Mouse (Mus musculus) liver, postnatal 0 days (tissue): Measurements from ENCODE around the gene H2-M5. TPM values are rescaled to one million over a fixed set of nuclear protein-coding genes. Genes with fewer than 3 reads are reported as not detected.
A peak's percentile ranks its signal among the peaks of the same experiment; 100 is the strongest.

Experiments
- ATAC-seq: fragments of 200-750 bp; cut with Nextera tagmentation; 2 replicates; pipeline ENCODE4 v1.8.0; 2017; ENCODE audit warnings: mild to moderate bottlenecking, moderate library complexity
- DNase-seq: peaks from one replicate; pipeline ENCODE4 v3.0.0-alpha.2; 2016
- H3K27ac ChIP-seq: fragments of 300-500 bp; sonication (generic); 2 replicates; pipeline ENCODE4 v1.5.1; 2014; ENCODE audit warnings: antibody characterized with exemption, moderate library complexity, mild to moderate bottlenecking, low read depth
- H3K27me3 ChIP-seq: fragments of 300-500 bp; sonication (generic); 2 replicates; pipeline ENCODE4 v1.6.1; 2014; ENCODE audit warnings: low read length, control low read depth, mixed read lengths; ENCODE audit not compliant: insufficient read depth
- H3K36me3 ChIP-seq: fragments of 300-500 bp; sonication (generic); replicated peaks from 2 replicates; pipeline ENCODE4 v1.6.1; 2014; ENCODE audit warnings: mild to moderate bottlenecking, control low read depth, low read length, moderate library complexity, mixed read lengths; ENCODE audit not compliant: insufficient read depth
- H3K4me1 ChIP-seq: fragments of 300-500 bp; sonication (generic); 2 replicates; pipeline ENCODE4 v1.6.1; 2014; ENCODE audit warnings: antibody characterized with exemption, mild to moderate bottlenecking, control low read depth; ENCODE audit not compliant: insufficient read depth
- H3K4me2 ChIP-seq: fragments of 300-500 bp; sonication (generic); 2 replicates; pipeline ENCODE4 v1.6.1; 2014; ENCODE audit warnings: low read depth, mild to moderate bottlenecking, low read length, moderate library complexity, mixed read lengths
- H3K4me3 ChIP-seq: fragments of 300-500 bp; sonication (generic); 2 replicates; pipeline ENCODE4 v1.5.1; 2014; ENCODE audit warnings: low read depth, low read length
- H3K9ac ChIP-seq: fragments of 300-500 bp; sonication (generic); replicated peaks from 2 replicates; pipeline ENCODE4 v1.6.1; 2014; ENCODE audit warnings: mild to moderate bottlenecking, moderate library complexity
- H3K9me3 ChIP-seq: fragments of 300-500 bp; sonication (generic); 2 replicates; pipeline ENCODE4 v1.6.1; 2016; ENCODE audit warnings: mild to moderate bottlenecking, control low read depth, low read length, mixed read lengths
- CTCF ChIP-seq: sonication (generic); IDR thresholded peaks from 2 replicates; pipeline ENCODE4 v1.5.1; 2016; ENCODE audit warnings: antibody characterized with exemption, low read depth
- EP300 ChIP-seq: IDR thresholded peaks from 2 replicates; pipeline ENCODE4 v1.6.1; 2016; ENCODE audit warnings: antibody characterized with exemption, low read depth, mild to moderate bottlenecking
- WGBS: fragments of 180-500 bp; shearing (Covaris S2); extraction: QIAGEN DNeasy Blood & Tissue Kit; methylation state at CpG from one replicate; pipeline ENCODE4 v1.1.7; 2014; ENCODE audit not compliant: insufficient replicate concordance; 5-methylcytosine and 5-hydroxymethylcytosine counted together
- polyA plus RNA-seq: library from polyadenylated mRNA; unstranded; fragments of >200 nt; fragmentation: Nextera tagmentation; extraction: Ambion mirVana; gene quantifications from 2 replicates; pipeline ENCODE4 v1.2.1, GENCODE M21; 2015

The H2-M5 gene
- polyA plus RNA-seq, 1 experiment from 2014 or later: not detected

GRCm38 (mm10) chr17:36988475-36988874 lies 862 bp downstream of the H2-M5 start:
- Histone ChIP-seq H3K27ac (no peak overlapping the region), H3K9ac (no peak overlapping the region), H3K9me3 (no peaks in the 10 kb centered on the region), H3K4me1 (no peaks in the 10 kb centered on the region), H3K4me3 (no peak overlapping the region), H3K4me2 (no peak overlapping the region), H3K36me3 (no peaks in the 10 kb centered on the region), H3K27me3 (peaks cover 31% of the 10 kb centered on the region)
- DNase-seq (no peak), ATAC-seq (no peak; the same call in 1 of the 2 replicates)
- TF ChIP-seq CTCF: no peak
- TF ChIP-seq EP300: no peak
- 6% methylated on average over 24 of the region's 24 CpGs for WGBS

GRCm38 (mm10) chr17:36982253-36983155 lies 6.8 kb downstream of the H2-M5 start:
- TF ChIP-seq EP300 (no peak), CTCF (no peak)
- ATAC-seq (no peak), DNase-seq (no peak)
- Histone ChIP-seq H3K27ac (no peak overlapping the region), H3K4me3 (no peak overlapping the region), H3K27me3 (peaks cover 10% of the 10 kb centered on the region; the same call in 1 of the 2 replicates), H3K9me3 (no peaks in the 10 kb centered on the region), H3K4me1 (no peaks in the 10 kb centered on the region), H3K9ac (no peak overlapping the region), H3K36me3 (no peaks in the 10 kb centered on the region), H3K4me2 (no peak overlapping the region)
- 48% methylated on average over 5 of the region's 5 CpGs for WGBS

- Histone ChIP-seq H3K4me2 (peak overlapping the region; percentile 54), H3K27ac (no peak overlapping the region), H3K4me1 (no peaks in the 10 kb centered on the region), H3K36me3 (no peaks in the 10 kb centered on the region), H3K4me3 (peak overlapping the region; percentile 7; the same call in 1 of the 2 replicates), H3K9me3 (no peaks in the 10 kb centered on the region), H3K9ac (no peak overlapping the region), H3K27me3 (peaks cover 5% of the 10 kb centered on the region; the same call in 1 of the 2 replicates)
- ATAC-seq (no peak), DNase-seq (no peak)
- TF ChIP-seq CTCF: no peak
- TF ChIP-seq EP300: no peak
- WGBS: 21% methylated on average over 4 of the region's 4 CpGs
Measured at GRCm38 (mm10) chr17:36981845-36982244, 7.5 kb downstream of the H2-M5 start.

- Histone ChIP-seq H3K36me3 (no peaks in the 10 kb centered on the region), H3K4me2 (peak within 1 kb of the TSS; percentile 54), H3K27ac (no peak within 1 kb of the TSS), H3K27me3 (peaks cover under 1% of the 10 kb centered on the region; the same call in 1 of the 2 replicates), H3K9me3 (no peaks in the 10 kb centered on the region), H3K4me1 (no peaks in the 10 kb centered on the region), H3K9ac (no peak within 1 kb of the TSS), H3K4me3 (peak within 1 kb of the TSS; percentile 7; the same call in 1 of the 2 replicates)
- DNase-seq: no peak
- 0 out of 2 replicates have a peak, but pooled peaks have one; percentile 19 for ATAC-seq
- WGBS: 10% methylated on average over 18 of the region's 18 CpGs
- TF ChIP-seq EP300: no peak
- TF ChIP-seq CTCF: no peak
Measured at GRCm38 (mm10) chr17:36981221-36981813, 8.0 kb downstream of the H2-M5 start, which contains the start of gene 2410137M14Rik. 2410137M14Rik (minus strand) TSS chr17:36981237.

GRCm38 (mm10) chr17:36973271-36973787 lies 16.0 kb downstream of the H2-M5 start:
- TF ChIP-seq EP300 (no peak), CTCF (no peak)
- Histone ChIP-seq H3K9ac (no peak overlapping the region), H3K36me3 (no peaks in the 10 kb centered on the region), H3K27me3 (no peaks in the 10 kb centered on the region), H3K27ac (no peak overlapping the region), H3K4me3 (no peak overlapping the region), H3K4me1 (0 out of 2 replicates have a peak, but pooled peaks cover 3% of the 10 kb centered on the region), H3K4me2 (no peak overlapping the region), H3K9me3 (no peaks in the 10 kb centered on the region)
- 53% methylated on average over 8 of the region's 8 CpGs for WGBS
- ATAC-seq: no peak
- no peak for DNase-seq

GRCm38 (mm10) chr17:36972791-36973190 lies 16.5 kb downstream of the H2-M5 start:
- ATAC-seq: no peak
- H3K4me3 ChIP-seq: no peak overlapping the region
- H3K27ac ChIP-seq: no peak overlapping the region
- no peaks in the 10 kb centered on the region for H3K36me3 ChIP-seq
- no peaks in the 10 kb centered on the region for H3K27me3 ChIP-seq
- no peaks in the 10 kb centered on the region for H3K9me3 ChIP-seq
- 51% methylated on average over 3 of the region's 3 CpGs for WGBS
- 0 out of 2 replicates have a peak, but pooled peaks cover 3% of the 10 kb centered on the region for H3K4me1 ChIP-seq
- H3K4me2 ChIP-seq: no peak overlapping the region
- no peak for DNase-seq
- H3K9ac ChIP-seq: no peak overlapping the region
- TF ChIP-seq CTCF: no peak
- no peak for TF ChIP-seq EP300
